Mouse (Mus musculus): ENCODE measurements around the gene Smndc1. TPM values are rescaled to one million over a fixed set of nuclear protein-coding genes. Genes with fewer than 3 reads are reported as not detected.

Gene Smndc1
- polyA plus RNA-seq, 1 experiment: 30.8 TPM

DNA sequence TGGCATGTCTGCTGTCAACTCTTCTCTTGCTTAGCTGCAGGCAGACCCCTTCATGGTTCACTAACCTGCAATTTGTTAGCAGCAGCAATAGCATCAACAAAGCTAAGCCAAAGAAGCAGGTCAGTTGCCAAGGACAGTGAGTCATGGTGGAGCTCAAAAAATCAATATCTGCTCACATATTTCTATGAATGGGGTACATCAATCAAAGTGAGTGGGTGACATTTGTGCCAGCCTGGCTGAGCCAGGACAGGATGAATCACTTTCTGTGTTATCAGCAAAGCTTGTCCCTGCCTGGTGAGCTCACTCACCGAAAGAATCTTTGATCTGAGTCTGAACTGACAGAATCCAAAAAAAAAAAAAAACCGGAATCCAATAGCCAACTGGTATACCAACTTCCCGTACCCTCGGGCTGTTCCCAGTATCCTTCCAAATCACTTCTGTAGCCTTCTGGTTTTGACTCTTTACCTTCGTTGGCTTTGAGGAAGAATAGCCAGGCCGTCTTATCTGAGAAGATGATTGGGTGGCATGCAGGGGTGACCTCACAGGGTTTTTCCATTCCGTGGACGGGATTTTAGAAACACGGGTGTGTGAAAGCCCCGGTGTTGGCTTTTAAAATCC, 13.9 kb upstream of the Smndc1 start:
- no peaks in the 10 kb centered on the region for H3K79me2 ChIP-seq (ENCODE audit: control insufficient read depth, insufficient read depth)
- no peaks in the 10 kb centered on the region for H3K36me3 ChIP-seq (ENCODE audit: control insufficient read depth, insufficient read depth)
- no peak overlapping the region for H3K4me2 ChIP-seq (ENCODE audit: low read depth)
- no peak overlapping the region for H3ac ChIP-seq (ENCODE audit: control insufficient read depth, insufficient read length)
- H3K27me3 ChIP-seq (ENCODE audit: control insufficient read depth, insufficient read depth, insufficient read length): no peaks in the 10 kb centered on the region
- TF ChIP-seq CEBPB (IDR thresholded peaks at IDR 0.05; ENCODE audit: insufficient read depth, poor library complexity, severe bottlenecking) (no peak), E2F4 (IDR thresholded peaks at IDR 0.05; ENCODE audit: insufficient read depth) (no peak), POLR2A (IDR thresholded peaks at IDR 0.05; ENCODE audit: insufficient read length, low read depth) (no peak), MYOG (IDR thresholded peaks at IDR 0.05; ENCODE audit: control insufficient read depth in 1 of 3, insufficient read depth in 1 of 3, insufficient read length in 2 of 3, low read depth in 2 of 3) (no peak), TCF12 (IDR thresholded peaks at IDR 0.05; ENCODE audit: insufficient read depth, poor library complexity, severe bottlenecking) (no peak), POLR2AphosphoS2 (IDR thresholded peaks at IDR 0.05; ENCODE audit: insufficient read length, low read depth) (no peak), MYOD1 (IDR thresholded peaks at IDR 0.05; ENCODE audit: control insufficient read depth in 1 of 3, insufficient read length in 2 of 3, low read depth in 2 of 3) (no peak), TCF3 (IDR thresholded peaks at IDR 0.05; ENCODE audit: insufficient read length, low read depth) (no peak), USF1 (IDR thresholded peaks at IDR 0.05; ENCODE audit: low read depth) (no peak), SRF (IDR thresholded peaks at IDR 0.05; ENCODE audit: control insufficient read depth, insufficient read length, low read depth) (no peak), REST (IDR thresholded peaks at IDR 0.05; ENCODE audit: insufficient read depth, insufficient read length) (no peak), MAX (IDR thresholded peaks at IDR 0.05; ENCODE audit: low read depth) (no peak)
- H3K4me3 ChIP-seq: no peak overlapping the region

DNA sequence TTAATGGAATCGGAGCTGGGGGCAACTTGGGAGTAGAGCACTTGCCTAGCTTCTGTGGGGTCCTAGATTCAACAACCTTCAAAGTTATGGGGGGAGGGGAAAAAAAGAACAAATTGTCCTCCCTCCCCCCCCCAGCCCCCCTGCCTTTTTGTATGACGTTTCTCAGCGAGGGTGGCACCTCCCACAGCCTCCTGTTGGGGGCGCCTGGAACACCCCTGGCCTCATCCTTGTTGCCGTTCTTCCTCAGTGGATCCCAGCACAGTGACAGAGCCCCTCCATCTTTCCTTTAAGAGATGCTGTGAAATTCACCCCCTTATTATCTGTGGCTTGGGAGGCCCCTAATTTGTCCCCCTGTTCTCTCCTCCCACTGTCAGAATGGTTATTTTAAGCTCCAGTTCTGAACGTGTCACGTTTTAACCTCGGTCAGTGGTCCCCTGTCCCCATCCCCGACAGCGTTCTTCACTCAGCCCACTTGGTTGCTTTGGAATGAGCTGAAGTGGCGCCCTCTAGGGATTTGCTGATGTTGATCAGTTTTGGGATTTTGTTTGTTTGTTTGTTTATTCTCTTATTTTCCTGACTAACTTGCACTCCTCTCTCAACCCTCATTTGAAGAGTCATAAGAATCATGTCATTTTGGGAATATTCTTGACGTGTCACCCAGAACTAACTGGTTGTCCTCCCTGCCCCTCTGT, 12.5 kb upstream of the Smndc1 start:
- Histone ChIP-seq H3K4me2 (ENCODE audit: low read depth) (no peak overlapping the region), H3K27me3 (ENCODE audit: control insufficient read depth, insufficient read depth, insufficient read length) (no peaks in the 10 kb centered on the region), H3K79me2 (ENCODE audit: control insufficient read depth, insufficient read depth) (no peaks in the 10 kb centered on the region), H3K4me3 (no peak overlapping the region), H3ac (ENCODE audit: control insufficient read depth, insufficient read length) (no peak overlapping the region), H3K36me3 (ENCODE audit: control insufficient read depth, insufficient read depth) (no peaks in the 10 kb centered on the region)
- TF ChIP-seq SRF (IDR thresholded peaks at IDR 0.05; ENCODE audit: control insufficient read depth, insufficient read length, low read depth) (no peak), MYOG (IDR thresholded peaks at IDR 0.05; ENCODE audit: control insufficient read depth in 1 of 3, insufficient read depth in 1 of 3, insufficient read length in 2 of 3, low read depth in 2 of 3) (no peak)

DNA sequence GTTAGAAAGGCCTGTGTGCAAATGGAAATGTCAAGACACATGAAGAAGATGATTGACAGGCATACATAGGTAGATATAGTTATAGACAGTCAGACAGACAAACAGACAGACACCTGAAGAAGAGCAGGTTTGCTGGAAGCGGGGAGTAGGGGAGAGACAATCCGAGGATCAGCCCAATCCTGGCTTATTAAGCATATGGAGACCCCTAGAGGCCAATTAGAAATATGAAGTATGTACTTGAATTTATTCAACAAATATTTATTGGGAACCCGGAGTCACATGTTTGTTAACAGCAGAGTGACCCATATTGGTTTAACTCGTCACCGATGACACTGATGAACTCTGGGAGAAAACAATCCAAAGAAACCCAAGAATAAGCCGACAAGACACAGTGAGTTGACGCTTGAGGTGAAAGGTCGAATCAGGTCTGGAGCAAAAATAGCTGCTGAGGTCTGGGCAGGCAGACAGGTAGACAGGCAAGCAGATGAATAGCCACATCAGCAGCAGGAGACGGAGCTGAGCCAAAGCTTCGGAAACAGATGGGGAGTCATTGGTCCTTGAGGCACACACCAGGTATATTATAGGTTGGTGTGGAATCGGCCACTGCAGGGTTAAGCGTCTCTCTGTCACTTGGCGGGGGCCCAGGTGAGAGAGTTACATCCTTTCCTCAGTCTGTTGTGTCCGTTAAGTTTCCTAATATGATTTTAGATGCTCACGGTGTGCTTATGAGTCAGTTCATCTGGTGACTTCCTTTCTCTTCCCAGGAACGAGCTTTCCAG, 10.1 kb upstream of the Smndc1 start:
- Histone ChIP-seq H3K36me3 (ENCODE audit: control insufficient read depth, insufficient read depth) (no peaks in the 10 kb centered on the region), H3K27me3 (ENCODE audit: control insufficient read depth, insufficient read depth, insufficient read length) (no peaks in the 10 kb centered on the region), H3ac (ENCODE audit: control insufficient read depth, insufficient read length) (no peak overlapping the region), H3K79me2 (ENCODE audit: control insufficient read depth, insufficient read depth) (no peaks in the 10 kb centered on the region), H3K4me2 (ENCODE audit: low read depth) (no peak overlapping the region), H3K4me3 (no peak overlapping the region)
- TF ChIP-seq MYOG (IDR thresholded peaks at IDR 0.05; ENCODE audit: control insufficient read depth in 1 of 3, insufficient read depth in 1 of 3, insufficient read length in 2 of 3, low read depth in 2 of 3): no peak
- no peak for TF ChIP-seq TCF12 (IDR thresholded peaks at IDR 0.05; ENCODE audit: insufficient read depth, poor library complexity, severe bottlenecking)
- no peak for TF ChIP-seq E2F4 (IDR thresholded peaks at IDR 0.05; ENCODE audit: insufficient read depth)
- no peak for TF ChIP-seq TCF3 (IDR thresholded peaks at IDR 0.05; ENCODE audit: insufficient read length, low read depth)
- TF ChIP-seq SRF (IDR thresholded peaks at IDR 0.05; ENCODE audit: control insufficient read depth, insufficient read length, low read depth): no peak
- TF ChIP-seq POLR2A (IDR thresholded peaks at IDR 0.05; ENCODE audit: insufficient read length, low read depth): no peak
- TF ChIP-seq USF1 (IDR thresholded peaks at IDR 0.05; ENCODE audit: low read depth): no peak
- no peak for TF ChIP-seq POLR2AphosphoS2 (IDR thresholded peaks at IDR 0.05; ENCODE audit: insufficient read length, low read depth)
- no peak for TF ChIP-seq MAX (IDR thresholded peaks at IDR 0.05; ENCODE audit: low read depth)
- no peak for TF ChIP-seq MYOD1 (IDR thresholded peaks at IDR 0.05; ENCODE audit: control insufficient read depth in 1 of 3, insufficient read length in 2 of 3, low read depth in 2 of 3)
- no peak for TF ChIP-seq CEBPB (IDR thresholded peaks at IDR 0.05; ENCODE audit: insufficient read depth, poor library complexity, severe bottlenecking)
- TF ChIP-seq REST (IDR thresholded peaks at IDR 0.05; ENCODE audit: insufficient read depth, insufficient read length): no peak

DNA sequence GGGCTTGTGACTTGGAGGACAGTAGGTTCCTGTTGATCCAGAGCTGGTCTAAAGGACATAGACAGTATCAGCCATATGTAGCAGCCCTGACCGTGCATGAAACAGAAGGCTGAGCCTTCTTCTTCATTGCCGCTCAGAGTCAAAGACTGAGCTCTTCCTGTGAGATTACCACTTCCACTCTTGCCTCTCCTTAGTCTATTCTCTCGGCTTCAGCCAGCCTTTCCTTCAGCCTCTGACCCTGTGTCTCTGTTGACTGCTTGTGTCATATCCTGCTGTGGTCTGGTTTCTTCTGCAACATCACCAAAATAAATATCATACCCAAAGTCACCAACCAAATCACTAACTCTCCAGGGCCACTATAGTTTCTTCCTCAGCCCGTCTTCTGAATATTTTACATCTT, 8.8 kb upstream of the Smndc1 start:
- Histone ChIP-seq H3K36me3 (ENCODE audit: control insufficient read depth, insufficient read depth) (no peaks in the 10 kb centered on the region), H3K4me2 (ENCODE audit: low read depth) (no peak overlapping the region), H3K27me3 (ENCODE audit: control insufficient read depth, insufficient read depth, insufficient read length) (no peaks in the 10 kb centered on the region), H3ac (ENCODE audit: control insufficient read depth, insufficient read length) (no peak overlapping the region), H3K79me2 (ENCODE audit: control insufficient read depth, insufficient read depth) (no peaks in the 10 kb centered on the region), H3K4me3 (no peak overlapping the region)
- TF ChIP-seq MYOD1 (IDR thresholded peaks at IDR 0.05; ENCODE audit: control insufficient read depth in 1 of 3, insufficient read length in 2 of 3, low read depth in 2 of 3): no peak
- no peak for TF ChIP-seq POLR2AphosphoS2 (IDR thresholded peaks at IDR 0.05; ENCODE audit: insufficient read length, low read depth)
- TF ChIP-seq E2F4 (IDR thresholded peaks at IDR 0.05; ENCODE audit: insufficient read depth): no peak
- no peak for TF ChIP-seq TCF3 (IDR thresholded peaks at IDR 0.05; ENCODE audit: insufficient read length, low read depth)
- no peak for TF ChIP-seq POLR2A (IDR thresholded peaks at IDR 0.05; ENCODE audit: insufficient read length, low read depth)
- no peak for TF ChIP-seq REST (IDR thresholded peaks at IDR 0.05; ENCODE audit: insufficient read depth, insufficient read length)
- no peak for TF ChIP-seq SRF (IDR thresholded peaks at IDR 0.05; ENCODE audit: control insufficient read depth, insufficient read length, low read depth)
- TF ChIP-seq MAX (IDR thresholded peaks at IDR 0.05; ENCODE audit: low read depth): no peak

All from myocyte (in vitro differentiated cells).